Mouse (Mus musculus) NIH3T3 (cell line): ENCODE data around the gene Actr1b.
"Not testable (repeated sequence)": the region's sequence is repeated elsewhere in the genome, so short reads cannot be mapped to it uniquely, and the experiment has no call there.

Experiments used
- DNase-seq: peaks from one replicate; pipeline ENCODE4 v3.0.0-alpha.2; 2012; ENCODE audit warnings: low read depth

Actr1b gene

GRCm38 (mm10) chr1:36707166-36707565 lies 7.1 kb downstream of the Actr1b start:
- no peak for DNase-seq

- no peak for DNase-seq
Measured at GRCm38 (mm10) chr1:36697030-36697429, 17.2 kb downstream of the Actr1b start.

DNA sequence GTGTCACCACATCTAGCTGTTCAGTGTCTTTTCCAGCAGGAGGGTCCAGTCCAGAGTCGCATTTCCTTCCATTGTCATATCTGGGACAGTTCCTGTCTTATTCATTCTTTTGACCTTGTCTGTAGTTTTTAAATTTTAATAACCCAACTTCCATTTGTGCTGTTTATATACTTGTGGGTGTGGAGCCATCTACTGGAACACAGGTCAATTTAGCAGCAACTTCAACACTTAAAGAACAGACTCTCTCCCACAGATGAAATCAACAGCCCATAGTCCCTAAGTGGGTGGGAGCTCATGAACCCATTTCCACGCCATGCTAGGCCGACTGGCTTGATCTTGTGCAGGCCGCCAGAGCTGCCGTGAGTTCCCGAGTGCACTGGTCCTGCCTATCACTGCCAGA lies 17.8 kb downstream of the Actr1b start:
- DNase-seq: no peak

GRCm38 (mm10) chr1:36694871-36695270 lies 19.4 kb downstream of the Actr1b start:
- no peak for DNase-seq

- DNase-seq: peak; percentile 100
Measured at GRCm38 (mm10) chr1:36691271-36692155, 22.7 kb downstream of the Actr1b start, which contains the start of gene Cox5b. Gene Cox5b, plus strand, starts transcription at chr1:36691449.

GRCm38 (mm10) chr1:36690671-36691235 lies 23.5 kb downstream of the Actr1b start:
- no peak for DNase-seq

DNA sequence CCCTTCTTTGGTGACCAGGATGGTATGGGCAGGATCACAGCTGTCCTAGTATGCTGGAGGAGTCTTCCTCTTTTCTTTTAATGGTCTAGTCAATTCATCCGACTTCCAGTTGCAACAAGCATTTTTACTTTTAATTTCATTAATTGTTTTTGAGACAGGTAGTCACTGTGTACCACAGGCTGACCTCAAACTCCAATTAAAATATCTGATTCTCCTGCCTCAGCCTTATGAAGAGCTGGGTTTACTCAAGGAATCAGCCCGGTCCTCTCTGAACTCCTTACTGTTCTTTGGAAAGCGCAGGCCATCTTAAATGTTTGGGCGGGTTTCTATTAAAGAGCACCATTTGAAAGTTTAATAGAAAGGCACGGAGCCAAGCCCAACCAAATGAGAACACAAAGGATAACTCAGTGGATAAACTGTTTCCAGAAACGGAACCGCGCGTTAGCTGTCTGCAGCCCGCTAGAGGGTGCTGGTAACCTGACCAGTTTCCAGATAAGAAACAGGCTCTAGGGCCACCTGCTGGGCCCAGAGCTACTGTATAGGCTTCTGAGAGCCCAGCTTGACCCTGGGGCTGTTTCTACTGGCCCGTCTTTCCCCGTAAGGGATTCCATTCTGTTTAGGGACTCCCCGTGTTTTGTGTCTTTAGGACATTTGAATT lies 30.3 kb downstream of the Actr1b start:
- peak; percentile 92 for DNase-seq

DNA sequence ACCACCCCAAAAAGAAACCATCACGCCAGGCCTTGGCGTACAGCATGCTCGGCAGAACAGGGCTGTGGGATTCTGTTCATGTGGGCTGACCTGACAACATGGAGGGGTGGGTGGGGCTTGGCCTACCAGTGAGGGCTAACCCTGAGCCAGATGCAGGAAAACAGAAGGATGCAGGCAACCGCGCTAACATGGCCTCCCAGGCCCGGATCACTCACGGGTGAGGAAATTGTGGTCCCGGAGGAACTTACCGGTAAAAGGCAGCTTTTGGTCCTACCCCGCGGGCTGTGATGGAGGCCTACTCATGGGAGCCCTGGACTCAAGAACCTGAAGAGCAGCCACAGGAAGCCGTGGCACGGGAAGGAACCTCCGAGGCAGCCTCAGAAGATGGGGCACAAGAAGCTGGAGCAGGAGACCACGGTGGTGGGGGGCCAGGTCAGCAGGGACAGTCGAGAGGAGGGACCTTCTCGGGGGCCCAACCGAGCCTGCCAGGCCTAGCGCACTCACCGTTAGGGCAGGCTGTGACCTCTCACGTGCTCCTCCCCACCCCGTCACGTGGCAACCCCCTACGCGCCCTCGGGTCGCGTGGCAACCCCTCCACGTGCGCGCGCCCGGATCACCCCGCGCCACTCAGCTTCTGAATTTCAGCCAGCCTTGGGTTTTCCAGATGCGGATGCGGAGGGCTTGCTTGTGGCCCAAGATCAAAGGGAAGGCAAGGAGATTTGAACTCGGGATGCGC lies 31.4 kb downstream of the Actr1b start, which contains the start of gene Fam178b:
Fam178b (minus strand) TSS at position 564 of the 736 bp plus-strand sequence.
- DNase-seq: no peak

GRCm38 (mm10) chr1:36680893-36681292 lies 33.3 kb downstream of the Actr1b start:
- DNase-seq: no peak

- no peak for DNase-seq
Measured at GRCm38 (mm10) chr1:36674936-36675335, 39.3 kb downstream of the Actr1b start.

- peak; percentile 12 for DNase-seq
Measured at GRCm38 (mm10) chr1:36672648-36673350, 41.4 kb downstream of the Actr1b start.

- DNase-seq: no peak
Measured at GRCm38 (mm10) chr1:36671260-36671659, 43.0 kb downstream of the Actr1b start.

DNA sequence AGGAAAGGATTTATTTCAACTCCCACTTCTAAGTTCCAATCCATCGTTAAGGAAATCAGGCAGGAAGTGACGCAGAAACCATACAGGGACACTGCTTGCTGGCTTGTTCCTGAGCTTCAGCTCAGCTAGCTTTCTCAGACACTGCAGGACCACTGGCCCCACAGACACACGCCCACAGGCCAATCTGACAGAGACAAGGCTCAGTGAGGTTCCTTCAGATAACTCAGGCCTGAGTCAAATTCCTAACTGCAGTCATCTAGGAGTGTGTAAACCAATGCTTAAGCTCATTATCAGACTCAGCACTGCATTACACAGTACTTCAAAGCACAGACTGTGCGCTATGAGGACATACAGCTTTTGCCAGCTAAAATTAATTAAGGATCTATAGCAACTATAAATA lies 44.0 kb downstream of the Actr1b start:
- no peak for DNase-seq

DNA sequence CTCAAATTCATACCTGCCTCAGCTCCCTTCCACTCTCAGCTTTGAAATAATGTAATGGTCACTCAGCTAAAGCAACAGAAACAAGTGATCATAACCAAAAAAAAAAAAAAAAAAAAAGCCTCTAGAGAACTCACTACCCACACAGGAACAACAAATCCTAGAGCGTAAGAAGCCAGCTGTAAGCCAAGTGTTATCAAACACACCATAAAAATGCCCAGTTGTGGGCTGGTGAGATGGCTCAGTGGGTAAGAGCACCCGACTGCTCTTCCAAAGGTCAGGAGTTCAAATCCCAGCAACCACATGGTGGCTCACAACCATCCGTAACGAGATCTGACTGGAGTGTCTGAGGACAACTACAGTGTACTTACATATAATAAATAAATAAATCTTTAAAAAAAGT lies 46.2 kb downstream of the Actr1b start:
- not testable (repeated sequence) for DNase-seq

GRCm38 (mm10) chr1:36665934-36666333 lies 48.3 kb downstream of the Actr1b start:
- no peak for DNase-seq

DNA sequence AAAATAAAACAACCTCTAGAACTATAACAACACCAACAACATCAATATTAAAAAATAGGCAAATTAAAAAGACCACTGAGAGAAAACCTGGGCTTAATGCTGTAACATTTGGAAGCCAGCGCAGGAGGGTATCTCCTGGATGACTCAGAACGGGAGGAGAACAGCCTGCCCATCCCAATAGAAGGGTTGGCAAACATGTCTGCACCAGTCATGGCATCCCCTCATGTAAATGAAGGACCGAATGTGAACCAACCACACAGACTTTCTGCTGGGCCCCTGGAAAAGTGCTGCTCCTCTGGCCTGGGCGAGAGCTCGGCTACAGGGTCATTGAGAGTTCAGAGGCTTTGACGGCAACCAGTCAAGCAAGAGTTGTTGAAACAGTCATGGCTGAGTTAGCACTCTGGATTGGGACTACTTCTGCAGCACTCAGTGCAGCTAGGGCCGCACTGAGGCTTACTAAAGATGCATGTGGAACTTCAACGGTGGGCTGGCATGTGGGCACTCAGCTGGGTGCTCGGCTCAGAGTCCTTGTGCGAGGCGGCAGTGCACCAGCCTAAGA lies 49.0 kb downstream of the Actr1b start:
- no peak for DNase-seq

- DNase-seq: peak; percentile 34
Measured at GRCm38 (mm10) chr1:36664457-36664856, 49.8 kb downstream of the Actr1b start.

- DNase-seq: no peak
Measured at GRCm38 (mm10) chr1:36658621-36659399, 55.4 kb downstream of the Actr1b start.

DNA sequence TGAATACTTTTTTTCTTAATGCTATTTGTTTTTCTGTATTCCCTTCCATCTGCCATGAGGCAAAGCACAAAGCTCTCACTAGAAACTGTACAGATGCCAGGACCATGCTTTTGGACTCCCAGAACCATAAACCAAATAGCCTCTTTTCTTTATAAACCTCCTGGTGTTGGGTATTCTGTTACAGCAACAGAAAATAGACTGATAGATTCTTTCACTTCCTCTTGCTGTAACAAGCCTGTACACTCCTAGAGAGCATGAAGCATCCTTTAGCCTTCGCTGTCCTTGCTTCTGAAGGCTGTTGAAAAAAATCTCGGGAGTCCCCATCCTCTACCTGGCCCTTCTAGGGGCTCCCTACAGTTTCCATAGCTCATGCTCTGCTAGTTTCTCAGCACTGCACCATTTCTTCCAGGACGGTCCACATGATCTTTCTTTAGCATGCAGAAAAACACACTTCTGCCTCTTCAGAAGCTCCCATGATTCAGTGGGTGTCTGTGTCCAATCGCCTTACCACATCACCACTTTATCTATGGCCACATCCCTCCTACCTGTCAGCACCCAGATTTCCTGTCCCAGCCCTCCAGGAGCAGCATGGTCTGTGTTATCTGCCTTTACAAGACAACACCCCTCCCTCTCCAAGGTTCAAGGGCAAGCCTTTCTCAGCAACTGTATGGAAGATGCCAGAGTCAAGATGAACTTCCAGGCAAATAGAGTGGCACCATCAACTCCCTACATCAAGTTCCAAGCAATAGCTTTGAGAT lies 56.4 kb downstream of the Actr1b start:
- DNase-seq: no peak

DNA sequence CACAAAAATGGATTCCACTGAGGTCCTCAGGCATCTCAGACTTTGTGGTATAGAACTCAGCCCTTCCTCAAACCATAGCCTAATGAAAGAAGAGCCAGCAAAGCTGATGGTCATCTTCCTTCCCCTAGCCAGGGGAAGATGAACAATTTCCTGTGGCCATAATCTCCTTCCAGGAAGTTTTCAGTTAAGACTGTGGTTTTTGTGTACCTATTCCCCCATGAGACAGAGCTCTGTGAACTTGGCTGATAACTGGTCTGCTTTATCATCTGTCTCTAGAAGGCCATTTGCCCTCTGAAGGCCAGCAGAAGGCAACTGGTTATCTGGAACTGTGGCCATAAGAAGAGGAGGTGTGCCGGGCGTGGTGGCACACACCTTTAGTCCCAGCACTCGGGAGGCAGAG lies 58.0 kb downstream of the Actr1b start:
- no peak for DNase-seq
